Mouse (Mus musculus): ENCODE measurements around the gene Flrt1. TPM values are rescaled to one million over a fixed set of nuclear protein-coding genes. Genes with fewer than 3 reads are reported as not detected.
"Not testable (repeated sequence)": the region's sequence is repeated elsewhere in the genome, so short reads cannot be mapped to it uniquely, and the experiment has no call there.

Flrt1 gene
- polyA plus RNA-seq, 1 experiment from 2014 or later: 5.0 TPM

DNA sequence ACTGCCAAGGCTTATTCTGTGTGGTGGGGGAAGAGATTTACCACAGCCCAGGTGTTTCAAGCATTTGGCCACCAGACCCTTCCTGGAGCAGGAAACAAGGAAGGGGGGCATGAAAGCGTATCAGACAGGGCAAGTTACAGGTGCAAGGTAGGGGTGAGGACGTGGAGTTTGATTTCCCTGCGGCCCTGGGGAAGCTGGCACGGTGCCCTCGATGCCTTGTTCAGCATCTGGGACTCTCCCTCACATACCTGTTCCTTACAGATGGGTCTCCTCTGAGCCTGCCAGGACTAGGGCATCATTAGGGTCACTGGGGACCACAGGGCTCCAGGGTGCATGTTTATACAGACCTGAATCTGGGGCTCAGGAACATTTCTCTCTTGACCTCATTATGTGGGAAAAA lies 12.8 kb downstream of the Flrt1 start:
- Histone ChIP-seq H3K36me3 (no peaks in the 10 kb centered on the region), H3K4me2 (no peak overlapping the region), H3K4me1 (peaks cover 63% of the 10 kb centered on the region), H3K27ac (no peak overlapping the region), H3K9me3 (replicated peaks) (no peaks in the 10 kb centered on the region), H3K27me3 (peaks cover 73% of the 10 kb centered on the region), H3K4me3 (replicated peaks) (no peak overlapping the region), H3K9ac (no peak overlapping the region)
- no peak for ATAC-seq (replicated peaks; ENCODE audit: low FRiP score)
- WGBS: 64% methylated on average over 5 of the region's 5 CpGs

DNA sequence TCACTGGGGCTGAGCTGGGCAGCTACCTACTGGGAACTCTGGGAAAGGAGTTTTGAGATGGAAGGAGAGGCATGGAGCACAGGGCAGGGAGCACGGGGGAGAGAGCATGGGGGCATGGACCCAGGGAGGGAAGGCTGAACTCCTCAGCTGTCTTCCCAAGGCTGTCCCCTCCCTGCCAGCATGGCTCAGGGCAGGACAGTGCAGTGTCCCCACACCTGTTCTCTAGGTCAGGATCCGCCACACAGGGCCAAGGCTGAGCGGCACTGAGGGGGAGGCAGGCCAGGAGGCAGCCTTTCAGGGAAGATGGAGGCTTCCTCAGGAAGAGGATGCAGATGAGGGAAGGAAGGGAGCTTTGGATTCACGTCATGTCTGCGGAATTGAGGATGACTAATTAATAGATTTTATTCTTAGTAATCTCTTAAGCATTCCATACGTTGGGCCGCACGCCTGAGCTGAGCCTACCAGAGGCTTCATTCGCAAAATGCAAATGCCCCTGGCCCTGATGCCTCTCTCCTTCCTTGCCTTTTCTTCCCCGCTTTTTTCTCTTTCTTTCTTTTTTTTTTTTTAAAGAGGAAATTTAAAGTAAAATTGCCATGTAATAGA lies 14.0 kb downstream of the Flrt1 start:
- Histone ChIP-seq H3K4me3 (replicated peaks) (no peak overlapping the region), H3K27ac (peak overlapping the region; percentile 30; the same call in 1 of the 2 replicates), H3K9ac (no peak overlapping the region), H3K9me3 (replicated peaks) (no peaks in the 10 kb centered on the region), H3K4me2 (no peak overlapping the region), H3K4me1 (peaks cover 62% of the 10 kb centered on the region), H3K27me3 (peaks cover 72% of the 10 kb centered on the region), H3K36me3 (no peaks in the 10 kb centered on the region)
- WGBS: 73% methylated on average over 10 of the region's 10 CpGs
- peak; percentile 41; the same call in 1 of the 2 replicates for ATAC-seq (replicated peaks; ENCODE audit: low FRiP score)

DNA sequence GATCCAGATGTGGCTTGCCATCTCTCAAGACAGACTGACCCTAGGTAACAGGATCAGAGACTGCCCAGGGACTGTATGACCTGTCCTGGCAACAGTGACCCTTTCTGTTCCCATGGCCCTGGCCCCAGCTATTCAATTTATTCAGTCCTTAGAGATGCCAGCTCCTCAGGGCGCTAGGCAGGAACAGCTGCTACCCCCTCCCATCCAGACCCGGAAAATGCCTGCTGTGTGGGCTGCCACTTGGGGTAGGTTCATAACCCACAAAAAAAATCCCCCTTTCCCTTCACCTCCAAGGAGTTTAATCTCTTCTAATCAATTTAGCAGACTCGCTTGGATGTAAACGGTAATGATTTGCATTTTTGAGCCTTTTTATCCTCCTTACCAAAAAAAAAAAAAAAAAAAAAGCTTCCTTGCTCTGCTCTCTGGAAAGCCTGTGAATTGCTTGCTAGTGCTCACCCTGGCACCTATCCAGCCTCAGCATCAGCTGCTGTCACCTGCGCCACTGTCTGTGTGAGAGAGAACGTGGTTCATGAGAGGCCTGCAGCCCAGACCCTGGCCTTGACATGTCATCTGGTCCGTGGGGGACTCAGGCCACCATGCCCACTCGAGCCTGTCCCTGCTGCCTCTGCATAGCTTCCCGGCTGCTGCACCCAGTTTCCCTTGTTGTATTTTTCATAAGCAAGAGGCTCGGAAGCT lies 15.0 kb downstream of the Flrt1 start:
- H3K36me3 ChIP-seq: no peaks in the 10 kb centered on the region
- peak overlapping the region; percentile 30; the same call in 1 of the 2 replicates for H3K27ac ChIP-seq
- H3K9ac ChIP-seq: no peak overlapping the region
- H3K4me3 ChIP-seq (replicated peaks): no peak overlapping the region
- 37% methylated on average over 10 of the region's 10 CpGs for WGBS
- no peak overlapping the region for H3K4me2 ChIP-seq
- no peaks in the 10 kb centered on the region for H3K9me3 ChIP-seq (replicated peaks)
- peaks cover 54% of the 10 kb centered on the region for H3K4me1 ChIP-seq
- ATAC-seq (replicated peaks; ENCODE audit: low FRiP score): no peak
- peaks cover 72% of the 10 kb centered on the region for H3K27me3 ChIP-seq

DNA sequence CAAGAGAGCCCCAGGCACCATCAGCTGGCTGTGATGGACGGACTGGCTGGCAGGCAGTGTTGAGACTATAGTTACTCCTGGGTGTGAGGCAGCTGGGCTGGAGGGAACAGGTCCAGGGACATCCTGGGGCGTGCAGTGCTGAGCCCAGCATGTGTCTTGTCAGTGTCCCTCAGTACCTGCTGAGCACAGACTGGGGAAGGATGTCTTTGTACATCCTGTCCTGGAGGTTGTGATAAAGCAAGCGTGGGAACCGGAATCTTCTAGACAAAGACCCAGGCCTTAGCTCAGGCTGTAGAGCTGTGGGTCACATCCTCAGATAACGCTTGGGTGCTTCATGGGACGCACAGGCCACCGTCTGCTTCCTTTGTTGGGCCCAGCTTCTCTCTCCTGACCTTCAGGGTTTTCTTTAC lies 15.7 kb downstream of the Flrt1 start:
- Histone ChIP-seq H3K27me3 (peaks cover 72% of the 10 kb centered on the region), H3K4me1 (peaks cover 61% of the 10 kb centered on the region), H3K9me3 (replicated peaks) (no peaks in the 10 kb centered on the region), H3K27ac (0 out of 2 replicates have a peak overlapping the region, but pooled peaks have one; percentile 27), H3K9ac (no peak overlapping the region), H3K4me2 (no peak overlapping the region), H3K36me3 (no peaks in the 10 kb centered on the region), H3K4me3 (replicated peaks) (no peak overlapping the region)
- no peak for ATAC-seq (replicated peaks; ENCODE audit: low FRiP score)
- 71% methylated on average over 7 of the region's 7 CpGs for WGBS

DNA sequence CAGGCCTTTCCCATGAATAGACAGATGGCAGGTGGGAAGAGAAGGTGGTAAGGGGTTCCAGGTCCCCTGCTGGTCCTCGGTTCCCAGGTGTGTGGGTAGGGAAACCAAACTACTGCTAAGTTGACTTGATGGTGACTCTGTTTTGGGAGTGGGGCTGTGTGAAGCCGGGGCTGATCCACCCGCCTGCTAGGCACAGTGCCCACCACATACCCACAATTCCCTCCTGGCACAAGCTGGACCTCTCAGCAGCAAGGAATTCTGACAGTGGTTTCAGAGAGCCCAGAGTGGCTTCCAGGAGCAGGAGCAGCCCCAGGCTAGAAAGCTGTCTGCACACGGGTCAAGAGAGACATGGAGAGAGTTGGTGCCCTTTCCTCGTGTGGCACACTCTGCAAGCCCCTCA lies 16.5 kb downstream of the Flrt1 start:
- no peak for ATAC-seq (replicated peaks; ENCODE audit: low FRiP score)
- Histone ChIP-seq H3K4me3 (replicated peaks) (no peak overlapping the region), H3K27me3 (peaks cover 76% of the 10 kb centered on the region), H3K36me3 (no peaks in the 10 kb centered on the region), H3K9ac (no peak overlapping the region), H3K9me3 (replicated peaks) (no peaks in the 10 kb centered on the region), H3K27ac (no peak overlapping the region), H3K4me2 (no peak overlapping the region), H3K4me1 (peaks cover 64% of the 10 kb centered on the region)
- WGBS: 75% methylated on average over 5 of the region's 5 CpGs

DNA sequence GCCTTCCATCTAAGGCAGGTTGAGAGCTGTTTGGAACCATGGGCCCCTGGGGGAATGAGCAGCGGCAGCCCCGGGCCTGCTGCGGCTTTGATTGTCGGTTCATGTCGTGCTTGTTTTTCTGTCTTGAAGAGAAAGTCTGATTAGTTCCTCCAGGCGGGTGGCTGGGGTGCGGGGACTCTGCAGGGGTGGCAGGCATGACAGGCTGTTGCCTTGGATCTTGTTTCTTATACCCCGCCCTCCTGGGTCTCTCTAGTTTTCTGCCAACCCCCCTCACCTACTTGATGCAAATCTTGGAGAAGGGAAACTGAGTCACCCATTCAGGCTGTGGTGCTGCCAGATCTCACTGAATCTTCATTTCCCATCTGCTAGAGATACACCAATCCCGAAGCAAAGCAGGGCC lies 17.0 kb downstream of the Flrt1 start:
- H3K9ac ChIP-seq: no peak overlapping the region
- H3K4me1 ChIP-seq: peaks cover 66% of the 10 kb centered on the region
- 23% methylated on average over 9 of the region's 9 CpGs for WGBS
- no peaks in the 10 kb centered on the region for H3K9me3 ChIP-seq (replicated peaks)
- no peak overlapping the region for H3K4me3 ChIP-seq (replicated peaks)
- H3K36me3 ChIP-seq: no peaks in the 10 kb centered on the region
- peaks cover 81% of the 10 kb centered on the region for H3K27me3 ChIP-seq
- no peak for ATAC-seq (replicated peaks; ENCODE audit: low FRiP score)
- no peak overlapping the region for H3K4me2 ChIP-seq
- no peak overlapping the region for H3K27ac ChIP-seq

DNA sequence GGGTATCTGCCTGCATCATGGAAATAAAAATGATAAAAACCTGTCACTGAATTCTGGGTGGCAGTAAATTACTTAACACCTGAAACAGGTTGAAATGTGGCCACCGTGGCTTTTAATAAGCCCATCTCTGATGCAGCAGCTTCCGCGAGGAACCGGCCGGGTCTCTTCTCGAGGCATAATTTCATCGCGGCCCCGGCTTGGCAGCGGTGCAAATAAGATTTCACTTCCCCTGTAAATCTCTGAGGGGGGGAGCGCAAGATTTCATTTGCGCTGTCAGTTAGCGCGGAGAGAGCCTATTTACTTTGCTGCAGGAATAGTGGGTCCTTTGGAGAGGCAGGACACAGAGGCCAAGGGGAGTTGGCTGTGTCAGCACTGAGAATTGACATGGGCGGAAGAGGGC lies 20.8 kb downstream of the Flrt1 start:
- Histone ChIP-seq H3K9me3 (replicated peaks) (no peaks in the 10 kb centered on the region), H3K36me3 (no peaks in the 10 kb centered on the region), H3K4me2 (no peak overlapping the region), H3K4me1 (peaks cover 45% of the 10 kb centered on the region), H3K9ac (no peak overlapping the region), H3K4me3 (replicated peaks) (no peak overlapping the region), H3K27me3 (peaks cover 86% of the 10 kb centered on the region), H3K27ac (no peak overlapping the region)
- 21% methylated on average over 15 of the region's 15 CpGs for WGBS
- ATAC-seq (replicated peaks; ENCODE audit: low FRiP score): no peak

DNA sequence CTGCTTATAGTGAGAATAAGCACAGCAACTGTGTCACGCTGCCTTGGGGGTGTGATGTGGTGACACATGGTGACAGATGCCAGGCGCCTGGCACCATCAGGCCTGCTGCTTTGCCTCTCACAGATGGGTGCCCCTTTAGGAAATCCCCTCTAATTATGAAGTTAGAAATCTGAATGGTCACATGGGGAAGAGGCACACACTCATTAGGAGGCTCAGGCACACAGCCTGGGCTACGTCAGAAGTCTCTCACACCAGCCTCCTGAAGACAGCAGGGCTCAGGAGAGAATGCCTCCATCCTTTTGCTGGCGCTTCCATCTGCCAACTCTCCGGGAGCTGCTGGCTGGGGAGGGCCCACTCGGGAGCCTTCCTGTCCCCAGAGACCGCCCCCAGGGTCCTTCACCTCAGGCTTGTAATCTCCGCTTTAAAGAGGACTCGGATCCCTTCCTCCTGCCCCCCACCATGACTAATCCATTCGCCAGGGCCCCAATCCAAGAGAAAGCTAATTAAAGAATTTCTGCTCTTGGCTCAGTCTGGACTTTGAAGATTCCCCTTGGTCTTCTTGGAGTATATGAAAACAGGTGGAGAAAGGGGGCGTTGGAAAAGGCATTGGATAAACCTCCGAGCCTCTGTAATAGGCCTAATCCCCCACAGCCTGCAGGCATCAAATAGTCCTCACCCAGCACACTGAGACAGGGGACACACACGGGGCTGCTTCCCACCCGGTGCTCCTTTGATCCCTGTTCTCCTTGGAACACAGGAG lies 22.3 kb downstream of the Flrt1 start:
- WGBS: 57% methylated on average over 14 of the region's 14 CpGs
- no peak for ATAC-seq (replicated peaks; ENCODE audit: low FRiP score)
- no peak overlapping the region for H3K27ac ChIP-seq
- H3K9me3 ChIP-seq (replicated peaks): no peaks in the 10 kb centered on the region
- no peak overlapping the region for H3K9ac ChIP-seq
- H3K4me2 ChIP-seq: no peak overlapping the region
- peaks cover 52% of the 10 kb centered on the region for H3K4me1 ChIP-seq
- H3K36me3 ChIP-seq: no peaks in the 10 kb centered on the region
- H3K27me3 ChIP-seq: peaks cover 72% of the 10 kb centered on the region
- H3K4me3 ChIP-seq (replicated peaks): no peak overlapping the region

DNA sequence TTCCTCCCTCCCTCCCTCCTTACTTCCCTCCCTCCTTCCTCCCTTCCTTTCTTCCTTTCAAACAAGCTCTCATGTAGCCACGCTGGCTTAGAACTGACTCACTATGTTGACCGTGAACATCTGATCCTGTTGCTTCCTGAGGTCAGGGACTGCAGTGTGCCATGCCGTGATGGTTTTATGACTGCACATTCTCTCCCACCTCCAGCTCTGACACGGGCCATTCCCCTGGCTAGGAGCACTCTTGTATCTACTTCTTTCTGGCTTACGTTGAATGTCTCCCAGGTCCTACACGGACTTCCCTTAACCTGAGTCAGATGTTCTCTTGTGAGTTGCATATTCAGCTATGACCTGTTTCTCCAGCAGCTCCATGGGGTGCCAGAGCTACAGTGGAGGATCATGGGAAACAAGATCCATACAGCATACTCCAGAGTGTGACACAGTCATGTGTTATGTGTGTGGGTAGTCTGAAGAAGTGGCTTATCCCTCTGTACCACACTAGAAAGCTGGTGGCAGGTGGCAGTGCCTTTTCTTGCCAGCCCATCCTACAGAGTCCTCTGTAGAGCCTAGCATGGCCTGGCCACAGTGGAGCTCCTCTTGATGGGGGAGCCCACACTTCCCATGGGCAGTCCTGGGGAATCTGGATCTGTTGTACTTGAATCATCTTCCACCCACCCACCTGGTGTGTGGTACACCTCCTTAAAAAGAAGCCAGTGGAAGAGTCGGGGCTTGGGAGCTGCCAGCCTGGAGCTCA lies 23.8 kb downstream of the Flrt1 start:
- Histone ChIP-seq H3K4me1 (peaks cover 52% of the 10 kb centered on the region), H3K27me3 (peaks cover 61% of the 10 kb centered on the region), H3K9ac (no peak overlapping the region), H3K27ac (no peak overlapping the region), H3K36me3 (no peaks in the 10 kb centered on the region), H3K4me3 (replicated peaks) (no peak overlapping the region), H3K4me2 (no peak overlapping the region), H3K9me3 (replicated peaks) (no peaks in the 10 kb centered on the region)
- peak; percentile 22; the same call in 1 of the 2 replicates for ATAC-seq (replicated peaks; ENCODE audit: low FRiP score)
- WGBS: 26% methylated on average over 7 of the region's 7 CpGs

DNA sequence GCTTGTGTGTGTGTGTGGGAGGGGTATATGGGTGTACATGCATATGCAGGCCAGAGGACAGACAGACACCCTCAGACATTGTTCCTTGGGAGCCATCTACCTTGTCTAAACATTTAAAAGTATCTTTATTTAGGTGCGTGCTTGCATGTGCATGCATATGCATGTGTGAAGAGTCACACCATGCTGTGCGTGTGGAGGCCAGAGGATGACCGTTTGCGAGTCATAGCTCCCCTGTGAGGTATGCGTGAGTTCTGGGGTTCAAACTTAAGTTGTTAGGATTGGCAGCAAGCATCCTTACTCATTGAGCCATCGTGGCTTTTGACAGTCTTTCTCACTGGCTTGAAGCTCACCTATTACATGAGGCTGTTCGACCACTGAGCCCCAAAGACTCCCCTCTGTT lies 27.3 kb downstream of the Flrt1 start:
- H3K27me3 ChIP-seq: peaks cover 52% of the 10 kb centered on the region
- no peak overlapping the region for H3K9ac ChIP-seq
- no peak overlapping the region for H3K27ac ChIP-seq
- no peaks in the 10 kb centered on the region for H3K36me3 ChIP-seq
- no peak for ATAC-seq (replicated peaks; ENCODE audit: low FRiP score)
- H3K4me2 ChIP-seq: no peak overlapping the region
- H3K4me1 ChIP-seq: peaks cover 43% of the 10 kb centered on the region
- H3K9me3 ChIP-seq (replicated peaks): no peaks in the 10 kb centered on the region
- H3K4me3 ChIP-seq (replicated peaks): no peak overlapping the region
- WGBS: 86% methylated on average over 7 of the region's 7 CpGs

DNA sequence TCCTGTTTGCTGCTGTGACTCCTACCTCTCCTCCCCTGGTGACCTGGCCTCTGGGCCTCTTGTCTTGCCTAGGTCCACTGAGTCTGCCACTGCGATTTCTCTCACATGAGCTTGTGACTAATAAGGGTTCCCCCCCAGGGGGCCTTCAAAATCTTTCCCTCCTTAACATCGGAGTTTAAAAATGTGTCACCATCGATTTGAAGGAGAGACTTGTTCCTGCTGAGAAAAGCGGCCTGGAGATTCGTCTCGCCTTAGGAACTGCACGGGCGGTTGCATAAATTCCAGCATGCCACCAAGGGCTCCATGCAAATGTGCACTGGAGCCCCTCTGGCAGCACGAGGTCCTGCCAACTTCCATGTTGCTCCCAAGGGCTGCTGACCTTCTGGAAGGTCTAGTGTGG lies 27.9 kb downstream of the Flrt1 start:
- Histone ChIP-seq H3K27ac (no peak overlapping the region), H3K4me1 (peaks cover 49% of the 10 kb centered on the region)

DNA sequence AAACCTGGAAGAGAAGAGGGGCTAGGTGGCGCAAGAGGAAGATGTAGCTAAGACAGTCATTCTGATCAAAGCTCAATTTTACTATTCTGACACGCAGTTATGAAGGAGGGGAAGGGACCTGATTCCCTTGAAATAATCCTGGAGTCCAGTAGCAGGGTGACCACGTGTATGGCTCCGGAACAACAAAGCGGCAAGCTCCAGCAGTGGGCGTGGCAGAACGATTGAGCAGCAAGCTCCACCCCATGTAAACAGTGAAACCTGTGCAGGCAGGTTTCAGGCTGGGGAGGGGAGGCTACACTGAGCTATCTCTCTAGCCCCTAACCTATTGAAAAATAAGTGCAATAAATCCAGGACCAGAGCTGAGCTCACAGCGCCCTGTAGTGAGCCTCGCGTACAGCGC lies 30.2 kb downstream of the Flrt1 start:
- H3K36me3 ChIP-seq; H3K27ac ChIP-seq; H3K9me3 ChIP-seq (replicated peaks); H3K4me3 ChIP-seq (replicated peaks); H3K9ac ChIP-seq; ATAC-seq (replicated peaks; ENCODE audit: low FRiP score); H3K4me2 ChIP-seq: not testable (repeated sequence)
- peaks cover 63% of the 10 kb centered on the region for H3K4me1 ChIP-seq
- WGBS: 83% methylated on average over 11 of the region's 11 CpGs
- peaks cover 47% of the 10 kb centered on the region for H3K27me3 ChIP-seq

More for the DNA sequence above, 27.9 kb downstream of the Flrt1 start:
- Histone ChIP-seq H3K27me3 (peaks cover 51% of the 10 kb centered on the region), H3K4me3 (replicated peaks) (no peak overlapping the region), H3K9ac (no peak overlapping the region), H3K9me3 (replicated peaks) (no peaks in the 10 kb centered on the region), H3K36me3 (no peaks in the 10 kb centered on the region), H3K4me2 (no peak overlapping the region)
- WGBS: 39% methylated on average over 9 of the region's 9 CpGs
- no peak for ATAC-seq (replicated peaks; ENCODE audit: low FRiP score)
